Mouse (Mus musculus): ENCODE data around the gene Osbp2. TPM values are rescaled to one million over a fixed set of nuclear protein-coding genes. Genes with fewer than 3 reads are reported as not detected.
"Not testable (repeated sequence)": the region's sequence is repeated elsewhere in the genome, so short reads cannot be mapped to it uniquely, and the experiment has no call there.

The Osbp2 gene
- 1.3 and 1.9 TPM in 2 replicates for polyA plus RNA-seq (2015; fragmentation: Nextera tagmentation; extraction: Ambion mirVana)

- peak; percentile 95 for ATAC-seq (replicated peaks; ENCODE audit: low FRiP score, low read depth)
- TF ChIP-seq CTCF (IDR thresholded peaks at IDR 0.05; ENCODE audit: low read depth), result peak; percentile 54
- H3K4me3 ChIP-seq (replicated peaks; ENCODE audit: low read depth, low read length), result peak within 1 kb of the TSS; percentile 28
- H3K27ac ChIP-seq, result no peak within 1 kb of the TSS
- no peaks in the 10 kb centered on the region for H3K36me3 ChIP-seq (ENCODE audit: insufficient read depth, low read length)
- no peaks in the 10 kb centered on the region for H3K4me1 ChIP-seq (replicated peaks; ENCODE audit: insufficient read depth, low read length)
- no peaks in the 10 kb centered on the region for H3K27me3 ChIP-seq (ENCODE audit: insufficient read depth, low read length)
- 0 out of 2 replicates have a peak within 1 kb of the TSS, but pooled peaks have one; percentile 23 for H3K9ac ChIP-seq (ENCODE audit: low read depth, low read length)
- peak within 1 kb of the TSS; percentile 68 for H3K4me2 ChIP-seq (ENCODE audit: low read length)
- peak; percentile 75 for DNase-seq (ENCODE audit: low spot score)
- WGBS, result 4% methylated on average over 58 of the region's 58 CpGs
- no peaks in the 10 kb centered on the region for H3K9me3 ChIP-seq (replicated peaks; ENCODE audit: low read length)
These were observed at the start of gene Osbp2 for GRCm38 (mm10) chr11:3863454-3864112. Osbp2 (minus strand) TSS chr11:3863903.

- Histone ChIP-seq H3K36me3 (ENCODE audit: insufficient read depth, low read length) (0 out of 2 replicates have a peak, but pooled peaks cover 5% of the 10 kb centered on the region), H3K9me3 (replicated peaks; ENCODE audit: low read length) (no peaks in the 10 kb centered on the region), H3K4me3 (replicated peaks; ENCODE audit: low read depth, low read length) (peak overlapping the region; percentile 55), H3K27ac (no peak overlapping the region), H3K27me3 (ENCODE audit: insufficient read depth, low read length) (no peaks in the 10 kb centered on the region), H3K4me2 (ENCODE audit: low read length) (peak overlapping the region; percentile 69), H3K4me1 (replicated peaks; ENCODE audit: insufficient read depth, low read length) (peaks cover 28% of the 10 kb centered on the region; the same call in 1 of the 2 replicates), H3K9ac (ENCODE audit: low read depth, low read length) (peak overlapping the region; percentile 25)
- peak; percentile 8; the same call in 1 of the 2 replicates for ATAC-seq (replicated peaks; ENCODE audit: low FRiP score, low read depth)
- 5% methylated on average over 16 of the region's 16 CpGs for WGBS
- no peak for DNase-seq (ENCODE audit: low spot score)
- no peak for TF ChIP-seq CTCF (IDR thresholded peaks at IDR 0.05; ENCODE audit: low read depth)
These were observed 49.2 kb upstream of the Osbp2 start for GRCm38 (mm10) chr11:3912875-3913271.

- 0 out of 2 replicates have a peak, but pooled peaks cover 5% of the 10 kb centered on the region for H3K36me3 ChIP-seq (ENCODE audit: insufficient read depth, low read length)
- DNase-seq (ENCODE audit: low spot score), result no peak
- H3K9me3 ChIP-seq (replicated peaks; ENCODE audit: low read length), result no peaks in the 10 kb centered on the region
- peaks cover 28% of the 10 kb centered on the region; the same call in 1 of the 2 replicates for H3K4me1 ChIP-seq (replicated peaks; ENCODE audit: insufficient read depth, low read length)
- no peak overlapping the region for H3K27ac ChIP-seq
- peak overlapping the region; percentile 25 for H3K9ac ChIP-seq (ENCODE audit: low read depth, low read length)
- H3K4me2 ChIP-seq (ENCODE audit: low read length), result peak overlapping the region; percentile 69
- 22% methylated on average over 19 of the region's 19 CpGs for WGBS
- no peak for TF ChIP-seq CTCF (IDR thresholded peaks at IDR 0.05; ENCODE audit: low read depth)
- H3K27me3 ChIP-seq (ENCODE audit: insufficient read depth, low read length), result no peaks in the 10 kb centered on the region
- ATAC-seq (replicated peaks; ENCODE audit: low FRiP score, low read depth), result peak; percentile 3; the same call in 1 of the 2 replicates
- H3K4me3 ChIP-seq (replicated peaks; ENCODE audit: low read depth, low read length), result peak overlapping the region; percentile 55
These were observed 48.6 kb upstream of the Osbp2 start for GRCm38 (mm10) chr11:3912100-3912874.

- WGBS, result 77% methylated on average over 5 of the region's 6 CpGs
- not testable (repeated sequence) for H3K27ac ChIP-seq; H3K4me3 ChIP-seq (replicated peaks; ENCODE audit: low read depth, low read length); DNase-seq (ENCODE audit: low spot score); H3K36me3 ChIP-seq (ENCODE audit: insufficient read depth, low read length); H3K9me3 ChIP-seq (replicated peaks; ENCODE audit: low read length); ATAC-seq (replicated peaks; ENCODE audit: low FRiP score, low read depth); H3K9ac ChIP-seq (ENCODE audit: low read depth, low read length); H3K27me3 ChIP-seq (ENCODE audit: insufficient read depth, low read length)
- peaks cover 28% of the 10 kb centered on the region; the same call in 1 of the 2 replicates for H3K4me1 ChIP-seq (replicated peaks; ENCODE audit: insufficient read depth, low read length)
- peak overlapping the region; percentile 21 for H3K4me2 ChIP-seq (ENCODE audit: low read length)
These were observed 47.7 kb upstream of the Osbp2 start for GRCm38 (mm10) chr11:3911440-3911839.

- H3K27me3 ChIP-seq (ENCODE audit: insufficient read depth, low read length), result no peaks in the 10 kb centered on the region
- DNase-seq (ENCODE audit: low spot score) (no peak), ATAC-seq (replicated peaks; ENCODE audit: low FRiP score, low read depth) (no peak)
- H3K4me2 ChIP-seq (ENCODE audit: low read length), result peak overlapping the region; percentile 21
- peak; percentile 39; the same call in 1 of the 2 replicates for TF ChIP-seq CTCF (IDR thresholded peaks at IDR 0.05; ENCODE audit: low read depth)
- H3K4me1 ChIP-seq (replicated peaks; ENCODE audit: insufficient read depth, low read length), result peaks cover 28% of the 10 kb centered on the region; the same call in 1 of the 2 replicates
- H3K36me3 ChIP-seq (ENCODE audit: insufficient read depth, low read length), result no peaks in the 10 kb centered on the region
- 60% methylated on average over 5 of the region's 5 CpGs for WGBS
- H3K9ac ChIP-seq (ENCODE audit: low read depth, low read length), result 0 out of 2 replicates have a peak overlapping the region, but pooled peaks have one; percentile 4
- no peak overlapping the region for H3K4me3 ChIP-seq (replicated peaks; ENCODE audit: low read depth, low read length)
- no peak overlapping the region for H3K27ac ChIP-seq
- no peaks in the 10 kb centered on the region for H3K9me3 ChIP-seq (replicated peaks; ENCODE audit: low read length)
These were observed 47.0 kb upstream of the Osbp2 start for GRCm38 (mm10) chr11:3910513-3911310.

Data from kidney, postnatal 0 days (tissue).